Mouse (Mus musculus) midbrain, postnatal 0 days (tissue): ENCODE measurements at regions not wholly inside any gene's neighbourhood (a gene's known extent, or its start where the extent isn't known, plus 50 kb on each side); places are given as distances from the start of the nearest gene placed in this dataset.
A peak's percentile ranks its signal among the peaks of the same experiment; 100 is the strongest.

ENCODE experiments used
- ATAC-seq: fragments of 200-750 bp; cut with Nextera tagmentation; 2 replicates; pipeline ENCODE4 v1.8.0; 2017; ENCODE audit warnings: moderate number of reproducible peaks, mild to moderate bottlenecking, moderate TSS enrichment, moderate library complexity; ENCODE audit not compliant: low FRiP score
- DNase-seq: peaks from one replicate; pipeline ENCODE4 v3.0.0-alpha.2; 2015; ENCODE audit warnings: low spot score
- H3K27ac ChIP-seq: fragments of 300-500 bp; sonication (generic); 2 replicates; pipeline ENCODE4 v1.5.1; 2014; ENCODE audit warnings: low read depth, mild to moderate bottlenecking, low read length, mixed read lengths
- H3K27me3 ChIP-seq: fragments of 300-500 bp; sonication (generic); 2 replicates; pipeline ENCODE4 v1.6.1; 2014; ENCODE audit warnings: low read length, control low read depth, mixed read lengths; ENCODE audit not compliant: insufficient read depth
- H3K36me3 ChIP-seq: fragments of 300-500 bp; sonication (generic); 2 replicates; pipeline ENCODE4 v1.6.1; 2014; ENCODE audit warnings: low read length, control low read depth, mixed read lengths; ENCODE audit not compliant: insufficient read depth
- H3K4me1 ChIP-seq: fragments of 300-500 bp; sonication (generic); 2 replicates; pipeline ENCODE4 v1.6.1; 2014; ENCODE audit warnings: mild to moderate bottlenecking, control low read depth, antibody characterized with exemption, low read length, mixed read lengths; ENCODE audit not compliant: insufficient read depth
- H3K4me2 ChIP-seq: fragments of 300-500 bp; sonication (generic); 2 replicates; pipeline ENCODE4 v1.6.1; 2014; ENCODE audit warnings: low read depth, mild to moderate bottlenecking, low read length, mixed read lengths; ENCODE audit not compliant: poor library complexity, severe bottlenecking
- H3K4me3 ChIP-seq: fragments of 300-500 bp; sonication (generic); 2 replicates; pipeline ENCODE4 v1.5.1; 2014; ENCODE audit warnings: low read depth, mild to moderate bottlenecking, low read length, moderate library complexity
- H3K9ac ChIP-seq: fragments of 300-500 bp; sonication (generic); replicated peaks from 2 replicates; pipeline ENCODE4 v1.6.1; 2014; ENCODE audit warnings: mild to moderate bottlenecking, low read length, moderate library complexity, mixed read lengths; ENCODE audit not compliant: poor library complexity, severe bottlenecking
- H3K9me3 ChIP-seq: fragments of 300-500 bp; sonication (generic); 2 replicates; pipeline ENCODE4 v1.6.1; 2016; ENCODE audit warnings: low read length, control low read depth
- CTCF ChIP-seq: IDR thresholded peaks from 2 replicates; pipeline ENCODE4 v1.5.1; 2016; ENCODE audit warnings: antibody characterized with exemption, mild to moderate bottlenecking
- WGBS: fragments of 180-500 bp; shearing (Covaris S2); extraction: QIAGEN DNeasy Blood & Tissue Kit; methylation state at CpG from one replicate; pipeline ENCODE4 v1.1.7; 2014; 5-methylcytosine and 5-hydroxymethylcytosine counted together

GRCm38 (mm10) chr1:66115330-66115729, 59.7 kb upstream of the Map2 start:
- no peak overlapping the region for H3K4me3 ChIP-seq
- no peaks in the 10 kb centered on the region for H3K27me3 ChIP-seq
- H3K9ac ChIP-seq: no peak overlapping the region
- DNase-seq: peak; percentile 23
- H3K36me3 ChIP-seq: no peaks in the 10 kb centered on the region
- H3K27ac ChIP-seq: no peak overlapping the region
- H3K9me3 ChIP-seq: no peaks in the 10 kb centered on the region
- no peak for TF ChIP-seq CTCF
- WGBS: 40% methylated on average over 3 of the region's 3 CpGs
- no peak overlapping the region for H3K4me2 ChIP-seq
- H3K4me1 ChIP-seq: no peaks in the 10 kb centered on the region
- no peak for ATAC-seq
